Mouse (Mus musculus): ENCODE measurements around the gene Rusc1.

DNA sequence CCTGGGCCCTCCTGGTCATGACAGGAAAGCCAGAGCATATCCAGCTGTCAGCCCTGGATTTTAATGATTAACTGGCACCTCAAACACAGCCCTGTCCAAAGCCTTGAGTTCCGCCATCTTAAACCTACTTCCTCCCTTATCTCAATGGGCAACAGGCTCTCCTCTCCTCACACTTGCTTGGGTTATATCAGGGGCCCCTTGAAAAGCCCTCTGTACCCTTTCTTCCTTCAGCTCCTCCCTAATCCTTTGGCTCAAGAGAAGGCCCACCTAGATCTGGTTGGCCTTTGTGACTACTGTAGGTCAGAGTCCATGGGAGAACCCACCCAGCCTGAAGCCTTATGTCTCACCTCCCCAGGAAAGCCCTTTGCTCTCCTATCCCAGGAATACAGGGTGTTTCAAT is 40.6 kb upstream of the Rusc1 start:
- TF ChIP-seq USF1 (IDR thresholded peaks at IDR 0.05; ENCODE audit: low read depth) = no peak
- TF ChIP-seq MAX (IDR thresholded peaks at IDR 0.05; ENCODE audit: low read depth) = no peak
